Mouse (Mus musculus) forebrain, postnatal 0 days (tissue): ENCODE results near the gene Rrad. TPM values are rescaled to one million over a fixed set of nuclear protein-coding genes. Genes with fewer than 3 reads are reported as not detected.
A peak's percentile ranks its signal among the peaks of the same experiment; 100 is the strongest.

Source experiments
- ATAC-seq: fragments of 200-750 bp; cut with Nextera tagmentation; 2 replicates; pipeline ENCODE4 v1.8.0; 2017; ENCODE audit warnings: mild to moderate bottlenecking, moderate library complexity
- DNase-seq: peaks from one replicate; pipeline ENCODE4 v3.0.0-alpha.2; 2015
- H3K27ac ChIP-seq: fragments of 300-500 bp; sonication (generic); 2 replicates; pipeline ENCODE4 v1.5.1; 2014; ENCODE audit warnings: low read depth, mild to moderate bottlenecking, antibody characterized with exemption, low read length, moderate library complexity, mixed read lengths
- H3K27me3 ChIP-seq: fragments of 300-500 bp; sonication (generic); 2 replicates; pipeline ENCODE4 v1.6.1; 2014; ENCODE audit warnings: mild to moderate bottlenecking, low read length, mixed read lengths; ENCODE audit not compliant: insufficient read depth
- H3K36me3 ChIP-seq: fragments of 300-500 bp; sonication (generic); 2 replicates; pipeline ENCODE4 v1.6.1; 2014; ENCODE audit warnings: mild to moderate bottlenecking, moderate library complexity; ENCODE audit not compliant: insufficient read depth
- H3K4me1 ChIP-seq: fragments of 300-500 bp; sonication (generic); 2 replicates; pipeline ENCODE4 v1.6.1; 2014; ENCODE audit warnings: antibody characterized with exemption; ENCODE audit not compliant: insufficient read depth
- H3K4me2 ChIP-seq: fragments of 300-500 bp; sonication (generic); 2 replicates; pipeline ENCODE4 v1.6.1; 2014; ENCODE audit warnings: low read depth, mild to moderate bottlenecking, moderate library complexity
- H3K4me3 ChIP-seq: fragments of 300-500 bp; sonication (generic); 2 replicates; pipeline ENCODE4 v1.5.1; 2014; ENCODE audit warnings: low read depth, low read length, mixed read lengths
- H3K9ac ChIP-seq: fragments of 300-500 bp; sonication (generic); 2 replicates; pipeline ENCODE4 v1.6.1; 2014; ENCODE audit warnings: mild to moderate bottlenecking
- H3K9me3 ChIP-seq: fragments of 300-500 bp; sonication (generic); 2 replicates; pipeline ENCODE4 v1.6.1; 2016; ENCODE audit warnings: low read length
- CTCF ChIP-seq: sonication (generic); IDR thresholded peaks from 2 replicates; pipeline ENCODE4 v1.5.1; 2016; ENCODE audit warnings: antibody characterized with exemption, control low read depth, low read depth
- WGBS: fragments of 180-500 bp; shearing (Covaris S2); extraction: QIAGEN DNeasy Blood & Tissue Kit; methylation state at CpG from one replicate; pipeline ENCODE4 v1.1.7; 2014; 5-methylcytosine and 5-hydroxymethylcytosine counted together
- polyA plus RNA-seq: library from polyadenylated mRNA; unstranded; fragments of >200 nt; fragmentation: Nextera tagmentation; extraction: Ambion mirVana; gene quantifications from 2 replicates; pipeline ENCODE4 v1.2.1, GENCODE M21; 2015
- total RNA-seq: library from RNA; depleted of rRNA; stranded (reverse); fragments of >200 nt; gene quantifications from 2 replicates; pipeline ENCODE4 v1.2.3, GENCODE M21; 2014; rRNA removed

Gene Rrad
- total and polyA plus RNA-seq, 2 experiments from 2014 or later: 2.9 to 5.2 TPM

DNA sequence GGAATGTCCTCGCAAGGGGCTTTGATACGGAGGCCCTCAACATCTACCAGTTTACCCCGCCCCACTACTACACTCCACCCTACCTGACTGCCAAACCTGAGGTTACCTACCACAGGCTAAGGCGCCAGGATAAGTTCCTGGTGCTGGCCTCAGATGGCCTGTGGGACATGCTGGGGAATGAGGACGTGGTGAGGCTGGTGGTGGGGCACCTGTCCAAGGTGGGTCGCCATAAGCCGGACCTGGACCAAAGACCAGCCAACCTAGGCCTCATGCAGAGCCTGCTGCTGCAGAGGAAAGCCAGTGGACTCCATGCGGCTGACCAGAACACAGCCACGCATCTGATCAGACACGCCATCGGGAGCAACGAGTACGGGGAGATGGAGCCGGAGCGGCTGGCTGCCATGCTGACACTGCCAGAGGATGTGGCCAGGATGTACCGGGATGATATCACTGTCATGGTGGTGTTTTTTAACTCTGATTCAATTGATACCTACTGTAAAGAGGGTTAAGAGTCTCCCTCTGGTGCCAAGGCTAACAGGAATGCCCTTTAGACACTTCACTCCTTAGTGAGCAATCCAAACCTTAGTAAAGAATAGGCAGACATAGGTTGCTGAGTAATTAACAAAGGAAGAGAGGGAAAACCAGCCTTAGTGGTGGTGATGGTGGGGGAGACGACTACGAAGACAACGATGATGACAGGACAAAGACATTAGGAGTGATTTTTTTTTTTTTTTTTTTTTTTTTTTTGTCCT, 36.3 kb downstream of the Rrad start:
- H3K9ac ChIP-seq: no peak overlapping the region
- no peaks in the 10 kb centered on the region for H3K9me3 ChIP-seq
- no peak for TF ChIP-seq CTCF
- DNase-seq (no peak), ATAC-seq (no peak)
- no peak overlapping the region for H3K4me3 ChIP-seq
- no peaks in the 10 kb centered on the region for H3K27me3 ChIP-seq
- H3K36me3 ChIP-seq: peaks cover 21% of the 10 kb centered on the region
- peaks cover 4% of the 10 kb centered on the region for H3K4me1 ChIP-seq
- no peak overlapping the region for H3K4me2 ChIP-seq
- no peak overlapping the region for H3K27ac ChIP-seq
- WGBS: 96% methylated on average over 19 of the region's 19 CpGs

GRCm38 (mm10) chr8:104593536-104594325, 37.4 kb downstream of the Rrad start:
- Histone ChIP-seq H3K4me2 (no peak overlapping the region), H3K27me3 (no peaks in the 10 kb centered on the region), H3K36me3 (peaks cover 21% of the 10 kb centered on the region), H3K4me1 (peaks cover 4% of the 10 kb centered on the region), H3K27ac (no peak overlapping the region), H3K9ac (no peak overlapping the region), H3K9me3 (no peaks in the 10 kb centered on the region), H3K4me3 (no peak overlapping the region)
- ATAC-seq (no peak), DNase-seq (no peak)
- no peak for TF ChIP-seq CTCF
- 96% methylated on average over 31 of the region's 31 CpGs for WGBS

DNA sequence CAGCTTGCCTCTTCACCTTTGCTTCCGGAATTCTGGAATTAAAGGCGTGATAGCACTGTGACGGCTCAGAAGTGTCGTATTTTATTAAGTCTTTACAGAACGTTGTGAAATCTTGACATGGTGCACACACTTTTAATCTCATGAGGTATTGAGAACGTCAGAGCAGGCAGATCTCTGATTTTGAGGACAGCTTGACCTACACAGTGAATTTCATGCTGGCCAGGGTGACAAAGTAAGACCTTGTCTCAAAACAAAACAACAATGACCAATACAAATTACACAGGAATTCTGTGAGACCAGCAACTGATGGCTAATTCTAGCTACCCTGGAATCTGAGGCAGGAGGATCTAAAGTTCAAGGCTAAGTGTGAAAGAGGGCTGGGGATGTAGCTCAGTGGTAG, 38.6 kb downstream of the Rrad start:
- TF ChIP-seq CTCF: no peak
- H3K27me3 ChIP-seq: no peaks in the 10 kb centered on the region
- 0 out of 2 replicates have a peak overlapping the region, but pooled peaks have one; percentile 90 for H3K4me2 ChIP-seq
- no peak overlapping the region for H3K4me3 ChIP-seq
- H3K27ac ChIP-seq: no peak overlapping the region
- H3K4me1 ChIP-seq: peaks cover 4% of the 10 kb centered on the region
- no peaks in the 10 kb centered on the region for H3K9me3 ChIP-seq
- H3K9ac ChIP-seq: no peak overlapping the region
- no peak for ATAC-seq
- no peak for DNase-seq
- H3K36me3 ChIP-seq: peaks cover 21% of the 10 kb centered on the region
- 74% methylated on average over 6 of the region's 6 CpGs for WGBS

- no peak for ATAC-seq
- Histone ChIP-seq H3K27ac (peak overlapping the region; percentile 84), H3K9me3 (no peaks in the 10 kb centered on the region), H3K36me3 (peaks cover 21% of the 10 kb centered on the region), H3K4me2 (peak overlapping the region; percentile 90), H3K27me3 (no peaks in the 10 kb centered on the region), H3K4me1 (peaks cover 4% of the 10 kb centered on the region), H3K4me3 (peak overlapping the region; percentile 79), H3K9ac (peak overlapping the region; percentile 74)
- 4% methylated on average over 9 of the region's 9 CpGs for WGBS
- DNase-seq: no peak
- TF ChIP-seq CTCF: no peak
These were observed 39.3 kb downstream of the Rrad start for GRCm38 (mm10) chr8:104591856-104592255.

DNA sequence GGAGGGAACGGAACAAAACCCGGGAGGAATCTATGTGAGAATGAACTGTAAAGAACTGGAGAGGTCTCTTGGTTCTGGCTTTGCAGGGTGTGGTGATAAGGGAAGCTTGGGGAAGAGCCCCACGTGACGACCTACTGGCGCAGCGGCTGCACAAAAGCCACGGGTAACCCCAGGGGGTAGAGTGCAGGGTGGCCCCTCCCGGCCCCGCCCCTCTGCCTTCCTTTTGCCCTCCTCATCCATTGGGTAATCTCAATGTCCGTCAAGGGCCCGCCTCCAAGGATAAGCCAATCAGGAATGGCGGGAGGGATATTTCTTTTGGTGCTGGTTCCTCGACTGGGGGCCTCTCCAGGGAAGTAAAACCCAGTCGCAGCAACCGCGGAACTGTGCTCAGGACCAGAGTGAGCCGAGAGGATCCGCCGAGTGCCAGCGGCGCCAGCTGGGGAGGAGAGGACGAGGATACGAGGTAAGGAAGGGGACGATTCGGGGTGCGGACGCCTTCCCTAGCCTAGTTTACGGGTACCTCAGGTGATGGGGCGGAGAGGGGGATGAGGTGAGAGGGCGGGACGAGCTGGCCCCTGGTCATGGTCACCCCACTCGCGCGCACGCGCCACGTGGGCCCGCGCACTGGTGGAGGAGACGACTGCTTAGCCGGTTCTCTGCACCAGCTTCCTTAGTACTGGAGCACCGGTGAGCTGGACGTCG, 39.8 kb downstream of the Rrad start, which contains the start of gene Pdp2:
TSS of gene Pdp2 (plus strand) at position 319 of the 702 bp plus-strand sequence.
- H3K27me3 ChIP-seq: no peaks in the 10 kb centered on the region
- H3K27ac ChIP-seq: peak within 1 kb of the TSS; percentile 84
- DNase-seq (peak; percentile 95), ATAC-seq (peak; percentile 99)
- peaks cover 4% of the 10 kb centered on the region for H3K4me1 ChIP-seq
- peaks cover 21% of the 10 kb centered on the region for H3K36me3 ChIP-seq
- WGBS: 1% methylated on average over 44 of the region's 44 CpGs
- peak within 1 kb of the TSS; percentile 74 for H3K9ac ChIP-seq
- H3K9me3 ChIP-seq: no peaks in the 10 kb centered on the region
- H3K4me3 ChIP-seq: peak within 1 kb of the TSS; percentile 79
- no peak for TF ChIP-seq CTCF
- peak within 1 kb of the TSS; percentile 90 for H3K4me2 ChIP-seq

DNA sequence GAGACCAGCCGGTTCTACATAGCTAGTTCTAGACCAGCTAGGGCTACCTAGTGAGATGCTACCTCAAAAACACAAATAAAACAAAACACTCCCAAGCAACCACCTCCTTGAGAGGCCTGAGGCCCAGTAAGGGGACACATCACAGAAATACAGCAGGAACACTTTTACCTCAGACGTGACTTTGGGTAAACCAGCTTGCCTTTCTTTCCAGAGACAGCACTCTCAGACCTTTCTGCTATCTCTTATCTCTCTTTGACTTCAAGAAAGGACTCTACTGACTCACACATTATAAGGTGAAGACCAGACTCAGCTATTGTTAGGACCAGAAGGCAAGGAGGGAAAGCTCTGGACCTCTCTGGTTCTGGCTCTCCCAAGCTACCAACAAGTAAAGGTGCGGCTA, 40.8 kb downstream of the Rrad start:
- Histone ChIP-seq H3K27me3 (no peaks in the 10 kb centered on the region), H3K9me3 (no peaks in the 10 kb centered on the region), H3K27ac (no peak overlapping the region), H3K36me3 (peaks cover 12% of the 10 kb centered on the region; the same call in 1 of the 2 replicates), H3K4me1 (peaks cover 4% of the 10 kb centered on the region), H3K4me3 (no peak overlapping the region), H3K9ac (no peak overlapping the region), H3K4me2 (no peak overlapping the region)
- no peak for DNase-seq
- WGBS: 93% methylated on average over 3 of the region's 3 CpGs
- TF ChIP-seq CTCF: no peak
- ATAC-seq: no peak

DNA sequence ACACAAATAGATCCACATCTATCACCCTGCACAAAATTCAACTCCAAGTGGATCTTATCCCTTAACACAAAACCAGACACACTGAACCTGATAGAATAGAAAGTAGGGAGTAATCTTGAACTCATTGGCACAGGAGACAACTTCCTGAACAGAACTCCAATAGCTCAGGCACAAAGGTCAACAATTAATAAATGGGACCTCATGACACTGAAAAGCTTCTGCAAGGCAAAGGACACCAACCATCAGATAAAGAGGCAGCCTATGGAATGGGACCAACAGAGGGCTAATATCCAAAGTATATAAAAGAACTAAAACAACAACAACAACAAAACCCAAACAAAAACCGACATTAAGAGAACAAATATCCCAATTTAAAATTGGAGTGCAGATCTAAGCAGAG, 46.6 kb downstream of the Rrad start:
- H3K4me2 ChIP-seq: no peak overlapping the region
- no peaks in the 10 kb centered on the region for H3K36me3 ChIP-seq
- WGBS: 70% methylated on average over 1 of the region's 1 CpGs
- no peaks in the 10 kb centered on the region for H3K9me3 ChIP-seq
- DNase-seq: no peak
- H3K9ac ChIP-seq: no peak overlapping the region
- no peak for ATAC-seq
- no peaks in the 10 kb centered on the region for H3K4me1 ChIP-seq
- TF ChIP-seq CTCF: no peak
- no peaks in the 10 kb centered on the region for H3K27me3 ChIP-seq
- no peak overlapping the region for H3K4me3 ChIP-seq
- no peak overlapping the region for H3K27ac ChIP-seq

Other genes starting within 250 kb of the Rrad start
- 32.9 and 35.1 TPM in 2 replicates for gene Cmtm4, start 235.5 kb downstream of the Rrad start, total RNA-seq
- 2.0 and 2.3 TPM in 2 replicates for gene Cmtm4, start 235.5 kb downstream of the Rrad start, polyA plus RNA-seq
- 104 and 125 TPM in 2 replicates for gene Dync1li2, start 188.3 kb downstream of the Rrad start, total RNA-seq
- gene Dync1li2, start 188.3 kb downstream of the Rrad start, polyA plus RNA-seq: 46.4 and 74.0 TPM in 2 replicates
- 0.43 and 0.46 TPM in 2 replicates for gene Terb1, start 121.4 kb downstream of the Rrad start, total RNA-seq
- gene Terb1, start 121.4 kb downstream of the Rrad start, polyA plus RNA-seq: 0.14 and 0.44 TPM in 2 replicates
- 86.3 and 97.6 TPM in 2 replicates for gene Nae1, start 96.7 kb downstream of the Rrad start, total RNA-seq
- gene Nae1, start 96.7 kb downstream of the Rrad start, polyA plus RNA-seq: 120 and 134 TPM in 2 replicates
- 2.2 and 2.5 TPM in 2 replicates for gene Car7, start 96.6 kb downstream of the Rrad start, total RNA-seq
- 1.6 and 2.0 TPM in 2 replicates for gene Car7, start 96.6 kb downstream of the Rrad start, polyA plus RNA-seq
- 11.8 and 13.2 TPM in 2 replicates for gene Pdp2, start 39.9 kb downstream of the Rrad start, total RNA-seq
- 8.8 and 14.6 TPM in 2 replicates for gene Pdp2, start 39.9 kb downstream of the Rrad start, polyA plus RNA-seq
- gene Cdh16, start 6.9 kb downstream of the Rrad start, total RNA-seq: not detected in 2 replicates
- not detected in 2 replicates for gene Cdh16, start 6.9 kb downstream of the Rrad start, polyA plus RNA-seq
- 54.9 and 61.9 TPM in 2 replicates for gene Ciao2b, start 10.6 kb upstream of the Rrad start, total RNA-seq
- 108 and 110 TPM in 2 replicates for gene Ciao2b, start 10.6 kb upstream of the Rrad start, polyA plus RNA-seq
- gene Ces2a, start 102.7 kb upstream of the Rrad start, total RNA-seq: not detected in 2 replicates
- not detected in 2 replicates for gene Ces2a, start 102.7 kb upstream of the Rrad start, polyA plus RNA-seq
- 0.23 TPM in 1 of 2 replicates, not detected in the other for gene Ces2b, start 200.2 kb upstream of the Rrad start, total RNA-seq
- 0.14 TPM in 1 of 2 replicates, not detected in the other for gene Ces2b, start 200.2 kb upstream of the Rrad start, polyA plus RNA-seq
- not detected in 2 replicates for gene Ces2c, start 215.7 kb upstream of the Rrad start, total RNA-seq
- gene Ces2c, start 215.7 kb upstream of the Rrad start, polyA plus RNA-seq: 0.16 TPM in 1 of 2 replicates, not detected in the other